Mouse (Mus musculus) small intestine, adult 2 months (tissue): ENCODE results near the gene Comtd1. TPM values are rescaled to one million over a fixed set of nuclear protein-coding genes. Genes with fewer than 3 reads are reported as not detected.

Source experiments
- H3K27ac ChIP-seq: fragments of 200-500 bp; 2 replicates; pipeline ENCODE4 v1.5.1; 2012; ENCODE audit warnings: low read depth, low read length, control low read depth, inconsistent platforms; ENCODE audit not compliant: insufficient read depth
- H3K27me3 ChIP-seq: fragments of 200-500 bp; 2 replicates; pipeline ENCODE4 v1.6.1; 2012; ENCODE audit warnings: mild to moderate bottlenecking, moderate library complexity, low read length, inconsistent platforms; ENCODE audit not compliant: control insufficient read depth, insufficient read depth
- H3K36me3 ChIP-seq: fragments of 200-500 bp; 2 replicates; pipeline ENCODE4 v1.6.1; 2012; ENCODE audit warnings: mild to moderate bottlenecking, low read length, control low read depth, inconsistent platforms; ENCODE audit not compliant: control insufficient read depth, insufficient read depth
- H3K4me1 ChIP-seq: fragments of 200-500 bp; 2 replicates; pipeline ENCODE4 v1.6.1; 2012; ENCODE audit warnings: low read length, inconsistent platforms, mixed read lengths; ENCODE audit not compliant: control insufficient read depth, insufficient read depth, insufficient read length
- H3K4me3 ChIP-seq: fragments of 200-500 bp; 2 replicates; pipeline ENCODE4 v1.5.1; 2012; ENCODE audit warnings: low read depth, mild to moderate bottlenecking, control low read depth, inconsistent platforms, low read length, moderate library complexity
- CTCF ChIP-seq: fragments of 200-500 bp; IDR thresholded peaks from 2 replicates; pipeline ENCODE4 v1.5.1; 2012; ENCODE audit warnings: low read depth, mild to moderate bottlenecking, control low read depth, inconsistent platforms, low read length, moderate library complexity, mixed read lengths; ENCODE audit not compliant: insufficient replicate concordance, insufficient read length; ENCODE audit errors: extremely low read depth
- POLR2A ChIP-seq: fragments of 200-500 bp; IDR thresholded peaks from 2 replicates; pipeline ENCODE4 v1.6.1; 2012; ENCODE audit warnings: low read depth, mild to moderate bottlenecking, control low read depth, inconsistent platforms, low read length, moderate library complexity
- WGBS: fragments of 180-500 bp; shearing (Covaris S2); methylation state at CpG from one replicate; pipeline ENCODE4 v1.1.7; 2018; 5-methylcytosine and 5-hydroxymethylcytosine counted together
- polyA plus RNA-seq: library from polyadenylated mRNA; depleted of rRNA; stranded (reverse); fragments of >200 nt; gene quantifications from 2 replicates; pipeline ENCODE4 v1.2.3, GENCODE M21; 2012

The Comtd1 gene
- polyA plus RNA-seq, 1 experiment: 137 TPM

- H3K4me3 ChIP-seq: peak overlapping the region; percentile 63
- peaks cover 43% of the 10 kb centered on the region for H3K36me3 ChIP-seq
- H3K4me1 ChIP-seq: peaks cover 4% of the 10 kb centered on the region; the same call in 1 of the 2 replicates
- TF ChIP-seq POLR2A: no peak
- peak; percentile 14; the same call in 1 of the 2 replicates for TF ChIP-seq CTCF
- 1% methylated on average over 50 of the region's 50 CpGs for WGBS
- H3K27me3 ChIP-seq: no peaks in the 10 kb centered on the region
- H3K27ac ChIP-seq: peak overlapping the region; percentile 88
Observed at GRCm38 (mm10) chr14:21847381-21848165, 1.2 kb downstream of the Comtd1 start.

DNA sequence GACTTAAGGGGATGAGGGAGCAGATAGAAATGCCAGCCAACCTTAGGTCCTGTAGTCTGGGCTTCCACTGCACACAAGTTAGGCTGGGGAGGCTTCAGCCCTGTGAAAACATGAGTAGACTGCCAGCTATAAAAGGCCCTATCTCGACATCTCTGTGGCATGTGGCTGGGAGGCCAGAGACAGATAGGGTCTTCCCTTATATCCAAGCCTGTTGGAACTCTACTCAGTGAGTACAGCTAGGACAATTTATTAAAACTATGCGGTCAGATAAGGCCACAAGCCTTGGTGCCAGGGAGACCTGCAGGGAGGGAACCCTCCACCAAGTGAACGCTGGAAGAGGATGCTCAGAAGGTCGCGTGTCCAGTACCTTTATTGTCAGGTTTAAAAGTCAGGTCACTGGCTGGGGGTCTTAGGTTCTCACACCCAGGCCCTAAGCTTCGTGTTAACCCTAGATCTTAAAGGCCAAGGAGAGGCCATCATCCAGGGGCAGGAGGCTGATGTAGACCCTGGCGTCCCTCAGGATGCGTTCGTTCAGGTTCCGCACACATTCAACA lies 1.9 kb downstream of the Comtd1 start:
- Histone ChIP-seq H3K36me3 (peaks cover 50% of the 10 kb centered on the region), H3K27ac (no peak overlapping the region), H3K4me1 (peaks cover 7% of the 10 kb centered on the region; the same call in 1 of the 2 replicates), H3K4me3 (peak overlapping the region; percentile 63), H3K27me3 (no peaks in the 10 kb centered on the region)
- 55% methylated on average over 10 of the region's 10 CpGs for WGBS
- TF ChIP-seq POLR2A: no peak
- no peak for TF ChIP-seq CTCF

GRCm38 (mm10) chr14:21843263-21843662 lies 5.5 kb downstream of the Comtd1 start:
- Histone ChIP-seq H3K4me1 (peaks cover 7% of the 10 kb centered on the region; the same call in 1 of the 2 replicates), H3K36me3 (peaks cover 81% of the 10 kb centered on the region), H3K27ac (no peak overlapping the region), H3K27me3 (no peaks in the 10 kb centered on the region), H3K4me3 (no peak overlapping the region)
- TF ChIP-seq CTCF: no peak
- WGBS: 34% methylated on average over 6 of the region's 6 CpGs

DNA sequence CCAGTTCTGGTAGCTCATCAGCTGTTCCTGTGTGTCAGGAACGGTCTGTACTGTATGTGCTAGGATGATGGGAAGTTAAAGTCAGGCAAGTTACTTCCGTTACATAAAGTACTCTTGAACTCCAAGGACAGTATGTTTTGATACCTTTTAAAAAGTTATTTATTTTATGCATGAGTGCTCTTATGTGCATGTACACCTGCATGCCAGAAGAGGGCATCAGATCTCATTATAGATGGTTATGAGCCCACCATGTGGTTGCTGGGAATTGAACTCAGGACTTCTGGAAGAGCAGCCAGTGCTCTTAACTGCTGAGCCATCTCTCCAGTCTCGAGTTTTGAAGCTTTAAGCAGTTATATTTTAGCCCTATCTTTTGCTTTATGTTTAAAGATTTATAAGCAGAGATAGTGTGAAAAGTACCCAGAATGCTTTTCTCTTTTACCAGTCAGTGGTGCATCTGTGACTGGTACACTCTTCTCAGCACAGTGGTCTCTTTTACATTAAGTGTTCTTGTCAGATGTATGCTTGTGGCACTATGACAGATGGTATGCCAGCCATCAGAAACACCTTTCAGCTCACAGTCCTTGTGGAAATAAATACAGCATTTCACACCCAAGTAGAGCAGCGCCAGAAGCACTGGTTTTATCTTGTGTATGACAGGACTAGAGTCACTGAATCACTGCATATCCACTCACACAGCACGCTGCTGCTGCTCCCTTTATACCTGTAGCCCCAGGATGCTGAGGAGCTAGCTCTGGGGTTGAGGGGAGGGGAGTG lies 6.8 kb downstream of the Comtd1 start:
- peaks cover 89% of the 10 kb centered on the region for H3K36me3 ChIP-seq
- peaks cover 5% of the 10 kb centered on the region; the same call in 1 of the 2 replicates for H3K4me1 ChIP-seq
- 74% methylated on average over 5 of the region's 5 CpGs for WGBS
- no peak overlapping the region for H3K27ac ChIP-seq
- TF ChIP-seq POLR2A (no peak), CTCF (no peak)
- no peaks in the 10 kb centered on the region for H3K27me3 ChIP-seq
- H3K4me3 ChIP-seq: no peak overlapping the region

- WGBS: 54% methylated on average over 8 of the region's 8 CpGs
- H3K36me3 ChIP-seq: peaks cover 80% of the 10 kb centered on the region
Observed at GRCm38 (mm10) chr14:21838336-21839017, 10.3 kb downstream of the Comtd1 start.

DNA sequence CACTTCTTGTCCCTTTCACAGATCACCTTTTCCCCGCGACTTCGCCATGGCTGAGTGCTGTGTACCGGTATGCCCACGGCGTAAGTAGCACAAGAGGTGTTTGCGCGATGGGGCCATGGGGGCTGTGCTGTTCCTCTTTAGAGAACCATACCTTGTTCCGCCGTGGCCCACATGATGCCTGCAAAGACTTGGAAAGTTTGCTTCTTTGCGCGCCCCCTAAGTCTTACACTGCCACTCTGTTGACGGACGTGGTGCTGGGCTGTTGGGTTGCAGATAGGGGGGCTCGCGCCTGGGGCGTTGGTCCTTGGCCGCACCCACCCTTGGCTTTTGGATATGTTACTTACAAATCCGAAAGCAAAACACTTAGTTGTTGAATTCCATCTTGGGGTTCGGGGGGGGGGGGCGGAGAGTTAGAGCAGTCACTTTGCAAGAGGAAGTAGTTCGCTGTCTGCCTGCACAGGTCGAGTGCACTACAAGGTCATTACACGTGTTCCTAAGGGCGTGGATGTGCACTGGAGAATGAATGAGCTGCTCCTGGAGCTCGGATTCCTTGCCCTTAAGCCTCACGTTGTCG lies 16.9 kb downstream of the Comtd1 start:
- under 1% methylated on average over 28 of the region's 28 CpGs for WGBS
- H3K36me3 ChIP-seq: peaks cover 31% of the 10 kb centered on the region
- no peaks in the 10 kb centered on the region for H3K27me3 ChIP-seq
- no peak for TF ChIP-seq CTCF
- TF ChIP-seq POLR2A: peak; percentile 31; the same call in 1 of the 2 replicates
- peak overlapping the region; percentile 95 for H3K4me3 ChIP-seq
- peaks cover 20% of the 10 kb centered on the region; the same call in 1 of the 2 replicates for H3K4me1 ChIP-seq
- H3K27ac ChIP-seq: peak overlapping the region; percentile 97

More at GRCm38 (mm10) chr14:21838336-21839017, 10.3 kb downstream of the Comtd1 start:
- Histone ChIP-seq H3K4me3 (no peak overlapping the region), H3K4me1 (peaks cover 4% of the 10 kb centered on the region; the same call in 1 of the 2 replicates), H3K27ac (no peak overlapping the region), H3K27me3 (no peaks in the 10 kb centered on the region)
- TF ChIP-seq CTCF (no peak), POLR2A (no peak)
